Mouse (Mus musculus): ENCODE measurements around the gene Hacd4. TPM values are rescaled to one million over a fixed set of nuclear protein-coding genes. Genes with fewer than 3 reads are reported as not detected.

Gene Hacd4
- polyA plus RNA-seq (2016; fragmentation: Nextera tagmentation; extraction: Ambion mirVana) = 2.1 and 2.5 TPM in 2 replicates

- no peaks in the 10 kb centered on the region for H3K9me3 ChIP-seq (replicated peaks)
- no peaks in the 10 kb centered on the region for H3K36me3 ChIP-seq
- no peaks in the 10 kb centered on the region for H3K27me3 ChIP-seq (ENCODE audit: low read depth, poor library complexity, severe bottlenecking)
- peak within 1 kb of the TSS; percentile 53 for H3K4me3 ChIP-seq
- WGBS = 5% methylated on average over 14 of the region's 14 CpGs
- H3K27ac ChIP-seq = peak within 1 kb of the TSS; percentile 78
- DNase-seq (ENCODE audit: low spot score) = peak; percentile 69
- peaks cover 11% of the 10 kb centered on the region for H3K4me1 ChIP-seq
Measured at GRCm38 (mm10) chr4:88438326-88438989, at the start of gene Hacd4. Hacd4 (minus strand) TSS chr4:88438928.

- Histone ChIP-seq H3K4me1 (no peaks in the 10 kb centered on the region), H3K4me3 (no peak overlapping the region), H3K27me3 (ENCODE audit: low read depth, poor library complexity, severe bottlenecking) (no peaks in the 10 kb centered on the region), H3K9me3 (replicated peaks) (no peaks in the 10 kb centered on the region), H3K27ac (no peak overlapping the region), H3K36me3 (no peaks in the 10 kb centered on the region)
- no peak for DNase-seq (ENCODE audit: low spot score)
- WGBS = 91% methylated on average over 3 of the region's 3 CpGs
Measured at GRCm38 (mm10) chr4:88488107-88488506, 49.4 kb upstream of the Hacd4 start.

GRCm38 (mm10) chr4:88480130-88480529, 41.4 kb upstream of the Hacd4 start:
- H3K9me3 ChIP-seq (replicated peaks) = no peaks in the 10 kb centered on the region
- H3K4me3 ChIP-seq = no peak overlapping the region
- DNase-seq (ENCODE audit: low spot score) = no peak
- H3K27ac ChIP-seq = no peak overlapping the region
- H3K27me3 ChIP-seq (ENCODE audit: low read depth, poor library complexity, severe bottlenecking) = no peaks in the 10 kb centered on the region
- no peaks in the 10 kb centered on the region for H3K36me3 ChIP-seq
- 68% methylated on average over 6 of the region's 6 CpGs for WGBS
- H3K4me1 ChIP-seq = peaks cover 34% of the 10 kb centered on the region

GRCm38 (mm10) chr4:88478809-88479186, 40.1 kb upstream of the Hacd4 start:
- H3K4me1 ChIP-seq = peaks cover 34% of the 10 kb centered on the region
- no peaks in the 10 kb centered on the region for H3K36me3 ChIP-seq
- H3K27me3 ChIP-seq (ENCODE audit: low read depth, poor library complexity, severe bottlenecking) = no peaks in the 10 kb centered on the region
- peak overlapping the region; percentile 25; the same call in 1 of the 2 replicates for H3K27ac ChIP-seq
- no peak for DNase-seq (ENCODE audit: low spot score)
- WGBS = 90% methylated on average over 9 of the region's 9 CpGs
- H3K4me3 ChIP-seq = no peak overlapping the region
- no peaks in the 10 kb centered on the region for H3K9me3 ChIP-seq (replicated peaks)

- H3K4me1 ChIP-seq = peaks cover 34% of the 10 kb centered on the region
- DNase-seq (ENCODE audit: low spot score) = no peak
- H3K4me3 ChIP-seq = no peak overlapping the region
- WGBS = 84% methylated on average over 4 of the region's 4 CpGs
- no peaks in the 10 kb centered on the region for H3K36me3 ChIP-seq
- no peaks in the 10 kb centered on the region for H3K9me3 ChIP-seq (replicated peaks)
- H3K27me3 ChIP-seq (ENCODE audit: low read depth, poor library complexity, severe bottlenecking) = no peaks in the 10 kb centered on the region
- H3K27ac ChIP-seq = no peak overlapping the region
Measured at GRCm38 (mm10) chr4:88478177-88478808, 39.6 kb upstream of the Hacd4 start.

GRCm38 (mm10) chr4:88476511-88477210, 37.9 kb upstream of the Hacd4 start:
- Histone ChIP-seq H3K4me3 (no peak overlapping the region), H3K9me3 (replicated peaks) (no peaks in the 10 kb centered on the region), H3K4me1 (peaks cover 36% of the 10 kb centered on the region), H3K36me3 (no peaks in the 10 kb centered on the region), H3K27ac (no peak overlapping the region), H3K27me3 (ENCODE audit: low read depth, poor library complexity, severe bottlenecking) (no peaks in the 10 kb centered on the region)
- 63% methylated on average over 4 of the region's 4 CpGs for WGBS
- no peak for DNase-seq (ENCODE audit: low spot score)

- Histone ChIP-seq H3K36me3 (no peaks in the 10 kb centered on the region), H3K27me3 (ENCODE audit: low read depth, poor library complexity, severe bottlenecking) (no peaks in the 10 kb centered on the region), H3K4me1 (peaks cover 36% of the 10 kb centered on the region), H3K9me3 (replicated peaks) (no peaks in the 10 kb centered on the region), H3K27ac (no peak overlapping the region), H3K4me3 (no peak overlapping the region)
- WGBS = 89% methylated on average over 3 of the region's 3 CpGs
- DNase-seq (ENCODE audit: low spot score) = no peak
Measured at GRCm38 (mm10) chr4:88476084-88476483, 37.4 kb upstream of the Hacd4 start.

GRCm38 (mm10) chr4:88471528-88471927, 32.8 kb upstream of the Hacd4 start:
- H3K27me3 ChIP-seq (ENCODE audit: low read depth, poor library complexity, severe bottlenecking) = no peaks in the 10 kb centered on the region
- WGBS = 84% methylated on average over 2 of the region's 2 CpGs

GRCm38 (mm10) chr4:88464574-88464973, 25.8 kb upstream of the Hacd4 start:
- peaks cover 3% of the 10 kb centered on the region; the same call in 1 of the 2 replicates for H3K4me1 ChIP-seq
- no peak for DNase-seq (ENCODE audit: low spot score)
- H3K27ac ChIP-seq = no peak overlapping the region
- H3K27me3 ChIP-seq (ENCODE audit: low read depth, poor library complexity, severe bottlenecking) = no peaks in the 10 kb centered on the region
- H3K9me3 ChIP-seq (replicated peaks) = no peaks in the 10 kb centered on the region
- no peak overlapping the region for H3K4me3 ChIP-seq
- 88% methylated on average over 4 of the region's 4 CpGs for WGBS
- H3K36me3 ChIP-seq = no peaks in the 10 kb centered on the region

More at GRCm38 (mm10) chr4:88471528-88471927, 32.8 kb upstream of the Hacd4 start:
- DNase-seq (ENCODE audit: low spot score) = no peak
- Histone ChIP-seq H3K9me3 (replicated peaks) (no peaks in the 10 kb centered on the region), H3K36me3 (no peaks in the 10 kb centered on the region), H3K4me1 (0 out of 2 replicates have a peak, but pooled peaks cover 3% of the 10 kb centered on the region), H3K27ac (no peak overlapping the region), H3K4me3 (no peak overlapping the region)

- Histone ChIP-seq H3K4me3 (no peak overlapping the region), H3K9me3 (replicated peaks) (no peaks in the 10 kb centered on the region), H3K27ac (no peak overlapping the region), H3K36me3 (no peaks in the 10 kb centered on the region), H3K4me1 (peaks cover 3% of the 10 kb centered on the region; the same call in 1 of the 2 replicates), H3K27me3 (ENCODE audit: low read depth, poor library complexity, severe bottlenecking) (no peaks in the 10 kb centered on the region)
- WGBS = 91% methylated on average over 8 of the region's 8 CpGs
- DNase-seq (ENCODE audit: low spot score) = no peak
Measured at GRCm38 (mm10) chr4:88462981-88463646, 24.4 kb upstream of the Hacd4 start.

- H3K4me1 ChIP-seq = peaks cover 3% of the 10 kb centered on the region; the same call in 1 of the 2 replicates
Measured at GRCm38 (mm10) chr4:88462501-88462900, 23.8 kb upstream of the Hacd4 start.

GRCm38 (mm10) chr4:88461315-88461714, 22.6 kb upstream of the Hacd4 start:
- no peak for DNase-seq (ENCODE audit: low spot score)
- peaks cover 3% of the 10 kb centered on the region; the same call in 1 of the 2 replicates for H3K4me1 ChIP-seq
- H3K27me3 ChIP-seq (ENCODE audit: low read depth, poor library complexity, severe bottlenecking) = no peaks in the 10 kb centered on the region
- no peak overlapping the region for H3K27ac ChIP-seq
- WGBS = 90% methylated on average over 2 of the region's 2 CpGs
- no peaks in the 10 kb centered on the region for H3K36me3 ChIP-seq
- no peaks in the 10 kb centered on the region for H3K9me3 ChIP-seq (replicated peaks)
- H3K4me3 ChIP-seq = no peak overlapping the region

More at GRCm38 (mm10) chr4:88462501-88462900, 23.8 kb upstream of the Hacd4 start:
- Histone ChIP-seq H3K4me3 (no peak overlapping the region), H3K27me3 (ENCODE audit: low read depth, poor library complexity, severe bottlenecking) (no peaks in the 10 kb centered on the region), H3K27ac (no peak overlapping the region), H3K36me3 (no peaks in the 10 kb centered on the region), H3K9me3 (replicated peaks) (no peaks in the 10 kb centered on the region)
- 93% methylated on average over 1 of the region's 1 CpGs for WGBS
- no peak for DNase-seq (ENCODE audit: low spot score)

Measured in limb, embryonic 10.5 days (tissue).